ENCODE assay signal across 8 mouse cellular contexts in genomic region chr11:82869506-82870172, GRCm38 (mm10). TPM values are rescaled to one million over a fixed set of nuclear protein-coding genes. Genes with fewer than 3 reads are reported as not detected.
DNase-seq lines count a peak whose midpoint lies in the region; ATAC-seq and TF ChIP-seq lines count a peak whose summit lies in the region.

No protein-coding gene starts in this region.

- no peak for TF ChIP-seq POLR2A in heart, adult 2 months (IDR thresholded peaks at IDR 0.05; ENCODE audit: insufficient read depth, low read depth, low read length)
- TF ChIP-seq POLR2A in testis, adult 2 months (IDR thresholded peaks at IDR 0.05; ENCODE audit: control insufficient read depth, low read depth, low read length): no peak

- peak overlapping the region; percentile 45 for H3K9ac ChIP-seq in heart, adult 2 months (ENCODE audit: low read depth, low read length)
- H3K9ac ChIP-seq in limb, embryonic 13.5 days: peak overlapping the region; percentile 81
- H3K9ac ChIP-seq in stomach, embryonic 16.5 days (ENCODE audit: low read length): peak overlapping the region; percentile 89

- peak overlapping the region; percentile 77 for H3K4me2 ChIP-seq in limb, embryonic 13.5 days (replicated peaks)
- H3K4me2 ChIP-seq in stomach, embryonic 16.5 days (ENCODE audit: low read depth, low read length): peak overlapping the region; percentile 64

- no peak for ATAC-seq in limb, embryonic 13.5 days (ENCODE audit: low FRiP score, low read depth)
- ATAC-seq in stomach, embryonic 16.5 days (ENCODE audit: insufficient read depth, low FRiP score): no peak

- H3K4me3 ChIP-seq in heart, adult 2 months: peak overlapping the region; percentile 89
- no peak overlapping the region; the same call in 1 of the 2 replicates for H3K4me3 ChIP-seq in testis, adult 2 months (ENCODE audit: control insufficient read depth, low read depth, low read length)
- H3K4me3 ChIP-seq in limb, embryonic 13.5 days: peak overlapping the region; percentile 85
- peak overlapping the region; percentile 89 for H3K4me3 ChIP-seq in stomach, embryonic 16.5 days (replicated peaks; ENCODE audit: low read length)

- no peaks in the 10 kb centered on the region for H3K27me3 ChIP-seq in heart, adult 2 months (ENCODE audit: control insufficient read depth, insufficient read depth, low read length)
- H3K27me3 ChIP-seq in testis, adult 2 months (ENCODE audit: control insufficient read depth, insufficient read depth, low read length): no peaks in the 10 kb centered on the region
- no peaks in the 10 kb centered on the region for H3K27me3 ChIP-seq in limb, embryonic 13.5 days
- H3K27me3 ChIP-seq in stomach, embryonic 16.5 days (ENCODE audit: control insufficient read depth, insufficient read depth, low read length): no peaks in the 10 kb centered on the region

- DNase-seq in heart, adult 2 months: no peak
- no peak for DNase-seq in heart, postnatal 25 days (ENCODE audit: low spot score)
- no peak for DNase-seq in testis, postnatal 14 days (ENCODE audit: low spot score)
- DNase-seq in left cerebral cortex, adult 11 months (ENCODE audit: low spot score): no peak
- DNase-seq in layer of hippocampus, postnatal 10 days (ENCODE audit: low spot score in 2 of 2): no peak

- no peaks in the 10 kb centered on the region; the same call in 1 of the 2 replicates for H3K36me3 ChIP-seq in heart, adult 2 months (ENCODE audit: control insufficient read depth, insufficient read depth, low read length)
- H3K36me3 ChIP-seq in testis, adult 2 months (ENCODE audit: control insufficient read depth, insufficient read depth, low read length): no peaks in the 10 kb centered on the region
- H3K36me3 ChIP-seq in limb, embryonic 13.5 days: no peaks in the 10 kb centered on the region
- no peaks in the 10 kb centered on the region for H3K36me3 ChIP-seq in stomach, embryonic 16.5 days (ENCODE audit: control insufficient read depth, insufficient read depth, low read length)

- H3K4me1 ChIP-seq in heart, adult 2 months (ENCODE audit: control insufficient read depth, insufficient read depth, low read length): no peaks in the 10 kb centered on the region
- peaks cover 11% of the 10 kb centered on the region for H3K4me1 ChIP-seq in testis, adult 2 months (ENCODE audit: control insufficient read depth, insufficient read depth, low read length)
- H3K4me1 ChIP-seq in limb, embryonic 13.5 days: peaks cover 6% of the 10 kb centered on the region
- no peaks in the 10 kb centered on the region for H3K4me1 ChIP-seq in stomach, embryonic 16.5 days (ENCODE audit: control insufficient read depth, insufficient read depth, low read length)

- intact Hi-C loops in heart, adult 2 months (cut with DNase I): loop anchor here (2.0 to 5.0 kb wide), 4 partner anchors 32 to 122 kb away; partner anchors contain the start of gene Nle1
- intact Hi-C loops in heart, postnatal 25 days (cut with DNase I): loop anchor here (2.0 kb wide), 2 partner anchors 39 to 51 kb away; partner anchors contain the start of gene Nle1

- no peaks in the 10 kb centered on the region for H3K9me3 ChIP-seq in limb, embryonic 13.5 days
- no peaks in the 10 kb centered on the region for H3K9me3 ChIP-seq in stomach, embryonic 16.5 days (replicated peaks; ENCODE audit: control insufficient read depth, low read length)

- no peaks in the 10 kb centered on the region for H3K79me2 ChIP-seq in heart, adult 2 months (replicated peaks; ENCODE audit: control insufficient read depth, insufficient read depth, low read length)

- 60% methylated on average over 9 of the region's 9 CpGs for WGBS in heart, adult 2 months
- 72% methylated on average over 9 of the region's 9 CpGs for WGBS in limb, embryonic 13.5 days
- WGBS in stomach, embryonic 16.5 days: 57% methylated on average over 9 of the region's 9 CpGs

- no peak for TF ChIP-seq CTCF in heart, adult 2 months (IDR thresholded peaks at IDR 0.05)
- TF ChIP-seq CTCF in testis, adult 2 months (IDR thresholded peaks at IDR 0.05; ENCODE audit: control insufficient read depth, insufficient read depth, insufficient replicate concordance, low read depth, low read length): no peak

- H3K27ac ChIP-seq in heart, adult 2 months: peak overlapping the region; percentile 87
- peak overlapping the region; percentile 43; the same call in 1 of the 2 replicates for H3K27ac ChIP-seq in testis, adult 2 months (ENCODE audit: control insufficient read depth, insufficient read depth, low read depth, low read length)
- H3K27ac ChIP-seq in limb, embryonic 13.5 days: no peak overlapping the region
- peak overlapping the region; percentile 40; the same call in 1 of the 2 replicates for H3K27ac ChIP-seq in stomach, embryonic 16.5 days (ENCODE audit: low read length)

- TF ChIP-seq EP300 in heart, adult 2 months (IDR thresholded peaks at IDR 0.05; ENCODE audit: insufficient read depth, low read depth, low read length): no peak

RNA-seq across cellular contexts. Expression of gene Rffl, which starts 1.4 kb away (rescaled TPM):
- total RNA-seq in heart, adult 2 months (2021): 1 to 10 TPM; 4.0 to 4.3 TPM
- polyA plus RNA-seq in heart, adult 2 months (2012; rRNA removed): 4.6 and 5.9 TPM in 2 replicates
- 1 to 10 TPM; 3.8 to 4.2 TPM for total RNA-seq in heart, postnatal 25 days (2021)
- 135 and 143 TPM in 2 replicates for polyA plus RNA-seq in testis, adult 2 months (2012; rRNA removed)
- polyA plus RNA-seq in limb, embryonic 13.5 days (2015; fragmentation: Nextera tagmentation; extraction: Ambion mirVana): 12.3 and 14.7 TPM in 2 replicates
- polyA plus RNA-seq in stomach, embryonic 16.5 days (2015; fragmentation: Nextera tagmentation; extraction: Ambion mirVana): 21.9 and 23.8 TPM in 2 replicates
- total RNA-seq in layer of hippocampus, postnatal 10 days (2021): 1 to 10 TPM; 3.8 to 6.3 TPM

RNA-seq across cellular contexts. Expression of gene Rad51d, which starts 20.8 kb away (rescaled TPM):
- 1 to 10 TPM; 8.5 to 9.5 TPM for total RNA-seq in heart, adult 2 months (2021)
- 8.6 and 10.1 TPM in 2 replicates for polyA plus RNA-seq in heart, adult 2 months (2012; rRNA removed)
- total RNA-seq in heart, postnatal 25 days (2021): 1 to 10 TPM; 8.0 to 9.3 TPM
- 13.8 and 15.1 TPM in 2 replicates for polyA plus RNA-seq in testis, adult 2 months (2012; rRNA removed)
- polyA plus RNA-seq in limb, embryonic 13.5 days (2015; fragmentation: Nextera tagmentation; extraction: Ambion mirVana): 9.5 and 12.6 TPM in 2 replicates
- polyA plus RNA-seq in stomach, embryonic 16.5 days (2015; fragmentation: Nextera tagmentation; extraction: Ambion mirVana): 12.5 and 12.8 TPM in 2 replicates
- 1 to 10 TPM; 9.7 TPM for total RNA-seq in layer of hippocampus, postnatal 10 days (2021)

RNA-seq across cellular contexts. Expression of gene Fndc8, which starts 22.3 kb away (rescaled TPM):
- total RNA-seq in heart, adult 2 months (2021): not detected
- polyA plus RNA-seq in heart, adult 2 months (2012; rRNA removed): 0.06 TPM in 1 of 2 replicates, not detected in the other
- total RNA-seq in heart, postnatal 25 days (2021): not detected
- 134 and 144 TPM in 2 replicates for polyA plus RNA-seq in testis, adult 2 months (2012; rRNA removed)
- polyA plus RNA-seq in limb, embryonic 13.5 days (2015; fragmentation: Nextera tagmentation; extraction: Ambion mirVana): 0.19 and 0.23 TPM in 2 replicates
- polyA plus RNA-seq in stomach, embryonic 16.5 days (2015; fragmentation: Nextera tagmentation; extraction: Ambion mirVana): 0.22 TPM in 1 of 2 replicates, not detected in the other
- total RNA-seq in layer of hippocampus, postnatal 10 days (2021): not detected

RNA-seq across cellular contexts. Expression of gene Nle1, which starts 38.6 kb away (rescaled TPM):
- 10 to 100 TPM in 1 of 2 experiments, 1 to 10 TPM in 1; 8.4 to 11.4 TPM for total RNA-seq in heart, adult 2 months (2021)
- 17.7 and 24.0 TPM in 2 replicates for polyA plus RNA-seq in heart, adult 2 months (2012; rRNA removed)
- total RNA-seq in heart, postnatal 25 days (2021): 10 to 100 TPM; 12.1 to 14.5 TPM
- 9.6 and 9.7 TPM in 2 replicates for polyA plus RNA-seq in testis, adult 2 months (2012; rRNA removed)
- 39.5 and 41.3 TPM in 2 replicates for polyA plus RNA-seq in limb, embryonic 13.5 days (2015; fragmentation: Nextera tagmentation; extraction: Ambion mirVana)
- 28.5 and 33.8 TPM in 2 replicates for polyA plus RNA-seq in stomach, embryonic 16.5 days (2015; fragmentation: Nextera tagmentation; extraction: Ambion mirVana)
- 10 to 100 TPM; 29.2 to 40.7 TPM for total RNA-seq in layer of hippocampus, postnatal 10 days (2021)

RNA-seq across cellular contexts. Expression of gene Unc45b, which starts 40.7 kb away (rescaled TPM):
- total RNA-seq in heart, adult 2 months (2021): 100 to 1,000 TPM; 167 to 190 TPM
- 107 and 159 TPM in 2 replicates for polyA plus RNA-seq in heart, adult 2 months (2012; rRNA removed)
- 100 to 1,000 TPM; 172 to 215 TPM for total RNA-seq in heart, postnatal 25 days (2021)
- polyA plus RNA-seq in testis, adult 2 months (2012; rRNA removed): 3.3 and 7.2 TPM in 2 replicates
- 18.2 and 20.0 TPM in 2 replicates for polyA plus RNA-seq in limb, embryonic 13.5 days (2015; fragmentation: Nextera tagmentation; extraction: Ambion mirVana)
- polyA plus RNA-seq in stomach, embryonic 16.5 days (2015; fragmentation: Nextera tagmentation; extraction: Ambion mirVana): 1.3 and 10.6 TPM in 2 replicates
- 1 to 10 TPM; 4.4 to 4.9 TPM for total RNA-seq in layer of hippocampus, postnatal 10 days (2021)

Comparison
In these comparisons a context has a peak if more than half of its experiments do, and no peak if none do; other contexts are left out.
1. RNA of gene Fndc8, which starts 22.3 kb away (polyA plus RNA-seq): 134 to 144 TPM in testis, adult 2 months; 0.22 TPM in stomach, embryonic 16.5 days, 0.19 to 0.23 TPM in limb, embryonic 13.5 days and 0.06 TPM in heart, adult 2 months; every median in the first group is over 100 times any median in the second.
2. Peak in every context shown above with its lines, with median percentiles within 50 percentile points of each other: H3K9ac ChIP-seq.